Mouse (Mus musculus): ENCODE data around the gene Limk1. TPM values are rescaled to one million over a fixed set of nuclear protein-coding genes. Genes with fewer than 3 reads are reported as not detected.

Gene Limk1
- 9.9 and 11.1 TPM in 2 replicates for polyA plus RNA-seq (2012; rRNA removed)

GRCm38 (mm10) chr5:134688086-134688717 lies at the start of gene Limk1:
TSS of gene Limk1 (minus strand) at chr5:134688598.

GRCm38 (mm10) chr5:134639269-134639682 lies 49.1 kb downstream of the Limk1 start, which contains the start of gene Eif4h:
TSS of gene Eif4h (minus strand) at chr5:134639490.

GRCm38 (mm10) chr5:134614802-134615201 lies 73.6 kb downstream of the Limk1 start, which contains the start of gene Lat2:
TSS of gene Lat2 (minus strand) at chr5:134615025.

Other genes with a start within 250 kb of the Limk1 start
- 52.0 and 54.4 TPM in 2 replicates for gene Gtf2ird1, start 231.9 kb downstream of the Limk1 start, polyA plus RNA-seq (2012; rRNA removed)
- gene Clip2, start 136.2 kb downstream of the Limk1 start, polyA plus RNA-seq (2012; rRNA removed) = 44.3 and 46.8 TPM in 2 replicates
- 0.20 and 0.30 TPM in 2 replicates for gene Syna, start 128.4 kb downstream of the Limk1 start, polyA plus RNA-seq (2012; rRNA removed)
- 48.8 and 52.3 TPM in 2 replicates for gene Rfc2, start 107.2 kb downstream of the Limk1 start, polyA plus RNA-seq (2012; rRNA removed)
- 3.9 and 5.4 TPM in 2 replicates for gene Lat2, start 73.6 kb downstream of the Limk1 start, polyA plus RNA-seq (2012; rRNA removed)
- 185 and 234 TPM in 2 replicates for gene Eif4h, start 49.1 kb downstream of the Limk1 start, polyA plus RNA-seq (2012; rRNA removed)
- gene Eln, start 58.7 kb upstream of the Limk1 start, polyA plus RNA-seq (2012; rRNA removed) = 71.0 and 93.8 TPM in 2 replicates
- not detected in 2 replicates for gene Tmem270, start 218.1 kb upstream of the Limk1 start, polyA plus RNA-seq (2012; rRNA removed)
- 0.17 TPM in 1 of 2 replicates, not detected in the other for gene Cldn13, start 226.9 kb upstream of the Limk1 start, polyA plus RNA-seq (2012; rRNA removed)
- 14.2 and 20.2 TPM in 2 replicates for gene Mettl27, start 243.8 kb upstream of the Limk1 start, polyA plus RNA-seq (2012; rRNA removed)